Mouse (Mus musculus): Measurements from ENCODE around the gene Nkd1.

- TF ChIP-seq CTCF (IDR thresholded peaks at IDR 0.05) (no peak), POLR2A (IDR thresholded peaks at IDR 0.05; ENCODE audit: insufficient read depth, low read depth, low read length) (no peak)
These were observed 51.9 kb downstream of the Nkd1 start for GRCm38 (mm10) chr8:88572941-88573645.

All from heart, adult 2 months (tissue).